Mouse (Mus musculus) forebrain, embryonic 13.5 days (tissue): ENCODE measurements at regions not wholly inside any gene's neighbourhood (a gene's known extent, or its start where the extent isn't known, plus 50 kb on each side); places are given as distances from the start of the nearest gene placed in this dataset.

Experiments used
- ATAC-seq: fragments of 200-750 bp; cut with Nextera tagmentation; 2 replicates; pipeline ENCODE4 v1.8.0; 2017
- H3K27ac ChIP-seq: fragments of 300-500 bp; sonication (generic); 2 replicates; pipeline ENCODE4 v1.5.1; 2015; ENCODE audit warnings: inconsistent platforms, mild to moderate bottlenecking, moderate library complexity
- H3K27me3 ChIP-seq: fragments of 300-500 bp; sonication (generic); 2 replicates; pipeline ENCODE4 v1.6.1; 2015; ENCODE audit warnings: mild to moderate bottlenecking, inconsistent platforms
- H3K36me3 ChIP-seq: fragments of 300-500 bp; sonication (generic); 2 replicates; pipeline ENCODE4 v1.6.1; 2015; ENCODE audit warnings: mild to moderate bottlenecking, inconsistent platforms; ENCODE audit not compliant: poor library complexity, severe bottlenecking
- H3K4me1 ChIP-seq: fragments of 300-500 bp; sonication (generic); 2 replicates; pipeline ENCODE4 v1.6.1; 2015; ENCODE audit warnings: inconsistent platforms
- H3K4me2 ChIP-seq: fragments of 300-500 bp; sonication (generic); 2 replicates; pipeline ENCODE4 v1.6.1; 2015; ENCODE audit warnings: inconsistent platforms, mild to moderate bottlenecking, moderate library complexity
- H3K4me3 ChIP-seq: fragments of 300-500 bp; sonication (generic); 2 replicates; pipeline ENCODE4 v1.5.1; 2015; ENCODE audit warnings: mild to moderate bottlenecking, inconsistent platforms
- H3K9ac ChIP-seq: fragments of 300-500 bp; sonication (generic); 2 replicates; pipeline ENCODE4 v1.6.1; 2015; ENCODE audit warnings: mild to moderate bottlenecking, inconsistent platforms
- H3K9me3 ChIP-seq: fragments of 300-500 bp; sonication (generic); replicated peaks from 2 replicates; pipeline ENCODE4 v1.6.1; 2016; ENCODE audit warnings: inconsistent platforms
- WGBS: fragments of 180-500 bp; shearing (Covaris S2); methylation state at CpG from one replicate; pipeline ENCODE4 v1.1.7; 2015; 5-methylcytosine and 5-hydroxymethylcytosine counted together

DNA sequence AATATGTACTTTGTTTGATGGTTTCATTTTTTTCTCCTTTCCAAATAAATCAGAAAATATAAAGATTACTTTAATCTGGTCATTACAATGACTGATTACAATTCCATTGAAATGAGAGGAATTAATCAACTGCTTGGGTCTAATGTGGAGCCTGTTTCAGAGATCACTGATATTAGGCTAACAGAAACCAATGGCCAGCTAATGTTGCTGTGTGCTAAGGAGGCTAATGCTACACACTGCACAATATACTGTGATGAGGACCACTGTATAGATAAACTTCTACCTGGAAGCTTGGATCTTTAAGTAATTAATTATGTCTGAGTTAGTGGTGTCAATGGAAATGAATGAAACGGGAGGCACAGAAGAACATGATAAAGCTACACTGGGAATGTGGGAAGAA lies 284.6 kb upstream of the Dab2 start:
- Histone ChIP-seq H3K4me3 (no peak overlapping the region), H3K4me1 (no peaks in the 10 kb centered on the region), H3K27me3 (no peaks in the 10 kb centered on the region), H3K27ac (no peak overlapping the region), H3K9me3 (no peaks in the 10 kb centered on the region), H3K36me3 (no peaks in the 10 kb centered on the region), H3K9ac (no peak overlapping the region), H3K4me2 (no peak overlapping the region)
- ATAC-seq = no peak
- 79% methylated on average over 1 of the region's 1 CpGs for WGBS

DNA sequence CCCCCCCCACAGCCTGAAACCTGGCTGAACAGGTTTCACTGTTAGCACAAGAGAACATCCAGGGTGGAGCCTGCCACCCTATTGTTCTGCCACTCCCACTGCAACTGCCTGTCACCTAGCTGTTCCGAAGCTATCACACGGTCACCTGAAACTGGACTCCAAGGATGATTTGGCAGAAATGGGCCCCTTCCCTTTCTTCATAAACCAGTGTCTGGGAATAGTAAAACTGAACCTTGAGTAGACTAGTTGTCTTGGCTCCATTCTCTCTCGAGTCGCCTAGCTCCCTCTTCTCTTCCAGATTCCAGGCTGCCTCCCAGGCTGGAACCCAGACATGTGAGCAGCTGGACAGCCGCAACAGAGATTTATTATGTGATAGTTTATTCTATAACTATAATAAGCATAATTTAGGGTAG lies 282.9 kb upstream of the Dab2 start:
- H3K4me1 ChIP-seq = no peaks in the 10 kb centered on the region
- ATAC-seq = no peak
- 72% methylated on average over 5 of the region's 5 CpGs for WGBS

DNA sequence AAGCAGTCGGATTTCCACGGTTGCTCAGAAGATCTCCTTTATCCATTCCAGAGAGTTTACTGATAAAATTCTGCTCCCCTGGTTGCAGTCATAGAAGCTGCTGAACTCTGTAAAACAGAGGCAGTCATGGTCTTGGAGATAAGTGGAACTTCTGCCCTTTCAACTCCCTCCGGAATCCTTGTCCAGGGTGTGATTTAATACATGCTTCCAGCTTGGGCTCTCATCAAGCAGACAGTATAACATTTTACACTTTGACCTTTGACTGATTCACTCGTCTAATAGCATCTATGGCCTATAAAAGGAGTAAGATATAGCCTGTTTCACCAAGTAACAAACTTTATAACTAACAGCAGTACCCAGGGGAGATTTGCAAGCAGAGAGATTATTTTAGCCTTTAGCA lies 274.0 kb upstream of the Dab2 start:
- Histone ChIP-seq H3K4me1 (no peaks in the 10 kb centered on the region), H3K4me3 (no peak overlapping the region), H3K27ac (no peak overlapping the region), H3K9me3 (no peaks in the 10 kb centered on the region), H3K36me3 (no peaks in the 10 kb centered on the region), H3K4me2 (no peak overlapping the region), H3K9ac (no peak overlapping the region), H3K27me3 (no peaks in the 10 kb centered on the region)
- 78% methylated on average over 4 of the region's 4 CpGs for WGBS
- ATAC-seq = no peak

More for the DNA sequence above, 282.9 kb upstream of the Dab2 start:
- H3K9ac ChIP-seq = no peak overlapping the region
- H3K4me2 ChIP-seq = no peak overlapping the region
- H3K36me3 ChIP-seq = no peaks in the 10 kb centered on the region
- H3K9me3 ChIP-seq = no peaks in the 10 kb centered on the region
- H3K4me3 ChIP-seq = no peak overlapping the region
- no peaks in the 10 kb centered on the region for H3K27me3 ChIP-seq
- H3K27ac ChIP-seq = no peak overlapping the region

DNA sequence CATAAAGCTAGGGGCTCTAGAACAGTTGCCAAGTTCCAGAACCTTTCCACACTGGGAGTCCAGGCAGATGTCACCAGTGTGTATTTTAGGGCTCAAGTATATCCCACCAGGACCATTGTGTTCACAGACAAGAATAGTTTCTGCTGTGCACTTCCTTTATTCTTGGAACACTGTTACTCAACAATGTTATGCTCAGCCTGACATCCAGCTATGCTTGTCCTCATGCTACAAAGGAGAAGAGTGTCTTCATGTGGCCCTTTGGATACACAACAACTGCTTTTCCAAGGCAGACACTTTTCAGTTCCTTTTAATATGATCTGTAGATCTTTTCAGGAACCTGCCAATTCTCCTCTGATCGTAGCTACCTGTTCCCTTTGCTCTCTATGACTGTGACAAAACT lies 270.4 kb upstream of the Dab2 start:
- Histone ChIP-seq H3K9ac (no peak overlapping the region), H3K4me1 (no peaks in the 10 kb centered on the region), H3K4me2 (no peak overlapping the region), H3K36me3 (no peaks in the 10 kb centered on the region), H3K9me3 (no peaks in the 10 kb centered on the region), H3K4me3 (no peak overlapping the region), H3K27me3 (no peaks in the 10 kb centered on the region), H3K27ac (no peak overlapping the region)
- 87% methylated on average over 1 of the region's 1 CpGs for WGBS
- ATAC-seq = no peak

DNA sequence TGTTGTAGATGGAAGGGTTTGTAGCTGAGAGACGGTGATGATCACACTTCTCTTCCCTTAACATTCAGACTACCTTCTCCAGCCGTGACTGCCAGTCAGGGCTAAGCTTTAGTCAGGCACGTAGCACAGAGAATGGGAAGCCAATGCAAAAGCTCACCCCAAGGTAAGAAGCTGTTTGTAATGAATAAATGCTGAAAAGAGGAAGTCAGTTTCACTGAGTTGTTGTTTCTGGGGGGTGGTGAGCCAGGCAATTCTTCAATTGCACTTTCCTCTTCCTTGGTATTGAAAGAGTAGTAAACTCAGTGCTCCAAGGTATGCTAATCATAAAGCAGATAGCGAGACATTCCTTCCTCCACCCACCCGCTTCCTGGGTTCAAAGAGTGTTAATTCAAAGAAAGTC lies 269.2 kb upstream of the Dab2 start:
- no peak overlapping the region for H3K27ac ChIP-seq
- no peak overlapping the region for H3K4me2 ChIP-seq
- no peaks in the 10 kb centered on the region for H3K36me3 ChIP-seq
- H3K4me1 ChIP-seq = no peaks in the 10 kb centered on the region
- 84% methylated on average over 5 of the region's 5 CpGs for WGBS
- no peak overlapping the region for H3K4me3 ChIP-seq
- no peaks in the 10 kb centered on the region for H3K9me3 ChIP-seq
- ATAC-seq = no peak
- no peak overlapping the region for H3K9ac ChIP-seq
- no peaks in the 10 kb centered on the region for H3K27me3 ChIP-seq

DNA sequence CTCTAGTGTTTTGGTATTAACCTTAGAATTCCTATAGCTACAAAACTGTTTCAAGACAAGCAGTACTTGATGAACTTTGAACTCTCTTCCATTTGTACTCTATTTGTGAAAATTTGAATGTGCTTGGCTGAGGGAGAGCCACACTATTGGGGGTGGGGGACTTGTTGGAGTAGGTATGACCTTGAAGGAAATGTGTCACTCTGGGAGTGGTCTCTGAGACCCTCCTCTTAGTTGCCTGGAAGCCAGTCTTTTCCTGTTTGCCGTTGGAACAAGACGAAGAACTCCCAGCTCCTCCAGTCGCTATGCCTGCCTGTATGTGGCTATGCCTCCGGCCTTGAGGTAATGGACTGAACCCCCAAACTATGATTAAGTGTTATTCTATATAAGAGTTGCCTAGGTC lies 265.4 kb upstream of the Dab2 start:
- Histone ChIP-seq H3K9me3 (no peaks in the 10 kb centered on the region), H3K9ac (no peak overlapping the region), H3K4me1 (no peaks in the 10 kb centered on the region), H3K27me3 (no peaks in the 10 kb centered on the region), H3K36me3 (no peaks in the 10 kb centered on the region), H3K4me2 (no peak overlapping the region), H3K4me3 (no peak overlapping the region), H3K27ac (no peak overlapping the region)
- ATAC-seq = no peak
- 89% methylated on average over 4 of the region's 4 CpGs for WGBS

DNA sequence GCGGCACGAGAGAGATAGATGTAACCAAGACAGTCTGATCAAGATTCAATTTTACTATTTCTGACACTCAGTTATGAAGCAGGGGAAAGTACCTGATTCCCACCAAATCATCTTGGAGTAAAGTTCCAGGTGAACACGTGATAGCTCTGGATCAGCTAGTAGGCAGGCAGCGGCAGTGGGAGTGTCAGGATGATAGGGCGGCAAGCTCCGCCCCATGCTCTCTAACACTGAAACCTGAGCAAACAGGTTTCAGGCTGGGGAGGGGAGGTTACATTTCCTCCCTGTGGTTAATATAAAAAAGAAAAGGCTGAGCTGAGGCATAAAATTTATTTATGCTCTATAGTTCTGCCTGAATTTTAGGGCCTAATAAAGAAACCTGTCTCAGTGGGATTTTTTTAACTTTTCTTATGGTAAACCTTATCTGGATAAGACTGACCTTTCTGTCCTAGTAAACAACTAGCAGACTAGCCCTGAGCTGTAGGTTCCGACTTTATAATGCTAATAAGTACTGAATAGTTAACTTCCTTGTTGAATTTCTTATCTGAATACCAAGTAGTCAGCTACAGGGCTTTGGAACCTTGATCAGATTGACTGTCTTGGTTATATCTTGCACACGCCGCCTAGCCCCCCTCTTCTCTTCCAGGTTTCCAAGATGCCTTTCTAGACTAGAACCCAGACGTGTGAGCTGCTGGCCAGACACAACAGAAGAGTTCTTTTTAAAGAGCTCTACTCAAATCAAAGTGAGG lies 254.9 kb upstream of the Dab2 start:
- no peaks in the 10 kb centered on the region for H3K27me3 ChIP-seq
- H3K9me3 ChIP-seq = no peaks in the 10 kb centered on the region
- H3K4me3 ChIP-seq = no peak overlapping the region
- WGBS = 54% methylated on average over 10 of the region's 10 CpGs
- H3K27ac ChIP-seq = no peak overlapping the region
- no peaks in the 10 kb centered on the region for H3K4me1 ChIP-seq
- H3K9ac ChIP-seq = no peak overlapping the region
- no peaks in the 10 kb centered on the region for H3K36me3 ChIP-seq
- no peak overlapping the region for H3K4me2 ChIP-seq
- ATAC-seq = no peak

DNA sequence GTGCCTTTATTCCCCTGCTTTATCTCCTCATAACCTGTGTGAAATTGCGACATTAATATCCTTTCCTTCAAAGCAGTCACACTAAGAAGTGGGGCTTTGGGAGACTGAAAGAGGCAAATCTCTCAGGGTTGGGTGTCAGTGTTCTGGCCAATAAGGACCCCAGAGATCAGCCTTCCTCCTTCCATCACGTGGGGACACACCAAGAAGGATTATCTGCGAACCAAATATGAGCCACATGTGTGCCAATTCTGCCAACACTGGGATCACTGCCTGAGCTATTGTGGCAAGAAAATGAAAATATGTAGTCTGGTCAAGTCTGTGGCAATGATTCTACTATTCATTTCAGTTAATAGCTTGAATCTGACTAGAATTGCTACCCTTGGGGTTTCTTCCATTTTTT lies 243.9 kb upstream of the Dab2 start:
- no peaks in the 10 kb centered on the region for H3K36me3 ChIP-seq
- H3K4me2 ChIP-seq = no peak overlapping the region
- no peak overlapping the region for H3K27ac ChIP-seq
- WGBS = 86% methylated on average over 3 of the region's 3 CpGs
- H3K9me3 ChIP-seq = no peaks in the 10 kb centered on the region
- no peak for ATAC-seq
- H3K4me1 ChIP-seq = no peaks in the 10 kb centered on the region
- no peak overlapping the region for H3K4me3 ChIP-seq
- no peak overlapping the region for H3K9ac ChIP-seq
- H3K27me3 ChIP-seq = no peaks in the 10 kb centered on the region

DNA sequence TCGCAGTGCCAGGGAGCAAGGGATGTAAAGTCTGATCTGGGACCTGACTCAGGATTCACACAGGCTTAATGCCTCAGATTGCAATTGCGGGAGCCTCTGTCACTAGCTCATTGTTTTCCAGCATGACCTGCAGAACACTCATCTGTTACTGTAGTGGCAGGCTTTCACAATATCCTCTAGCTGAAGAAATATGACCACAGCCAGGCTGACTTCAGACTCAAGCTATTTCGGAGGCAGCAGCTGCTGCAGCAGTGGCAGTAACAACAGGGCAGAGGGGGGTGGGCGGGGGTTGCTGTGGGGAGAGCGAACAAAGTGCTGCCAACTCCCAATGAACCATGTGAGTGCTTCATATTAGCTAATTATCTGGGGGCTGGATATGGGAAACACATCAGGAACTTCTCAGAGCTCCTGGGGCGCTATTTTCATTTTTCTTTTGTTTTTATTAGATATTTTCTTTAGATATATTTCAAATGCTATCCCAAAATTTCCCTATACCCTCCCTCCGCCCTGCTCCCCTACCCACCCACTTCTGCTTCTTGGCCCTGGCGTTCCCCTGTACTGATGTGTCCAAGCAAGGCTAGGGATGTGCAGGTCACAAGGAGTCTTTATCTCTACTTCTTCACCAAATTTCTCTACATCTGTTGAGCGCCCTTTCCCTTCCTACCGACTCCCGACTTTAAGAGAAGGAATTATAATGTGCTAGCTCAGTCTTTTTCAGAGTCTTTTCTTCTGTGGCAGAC lies 242.5 kb upstream of the Dab2 start:
- no peaks in the 10 kb centered on the region for H3K9me3 ChIP-seq
- no peak overlapping the region for H3K27ac ChIP-seq
- no peaks in the 10 kb centered on the region for H3K4me1 ChIP-seq
- no peaks in the 10 kb centered on the region for H3K36me3 ChIP-seq
- no peak overlapping the region for H3K4me2 ChIP-seq
- no peak for ATAC-seq
- no peak overlapping the region for H3K9ac ChIP-seq
- 61% methylated on average over 11 of the region's 11 CpGs for WGBS
- H3K4me3 ChIP-seq = no peak overlapping the region
- H3K27me3 ChIP-seq = no peaks in the 10 kb centered on the region

DNA sequence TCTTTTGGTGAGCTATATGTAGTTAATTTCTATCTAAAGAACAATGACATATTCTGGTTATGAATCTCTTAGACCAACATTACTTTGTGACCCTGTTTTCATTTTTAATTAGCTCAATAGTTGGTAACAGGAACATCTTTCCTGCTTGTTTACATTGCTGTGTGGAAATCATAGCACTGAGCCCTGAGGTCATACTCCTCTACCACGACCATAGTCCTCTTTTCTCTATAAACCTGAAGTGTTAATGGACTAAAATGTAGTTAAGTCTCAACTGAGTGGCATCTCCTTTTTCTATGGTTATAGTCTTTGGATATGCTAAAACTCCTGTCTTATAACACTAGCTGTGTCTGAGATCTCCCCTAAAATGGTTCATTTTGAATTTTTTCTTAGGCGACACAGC lies 240.2 kb upstream of the Dab2 start:
- no peak overlapping the region for H3K4me2 ChIP-seq
- no peak overlapping the region for H3K9ac ChIP-seq
- no peaks in the 10 kb centered on the region for H3K9me3 ChIP-seq
- H3K4me1 ChIP-seq = no peaks in the 10 kb centered on the region
- no peaks in the 10 kb centered on the region for H3K36me3 ChIP-seq
- H3K27me3 ChIP-seq = no peaks in the 10 kb centered on the region
- 79% methylated on average over 2 of the region's 2 CpGs for WGBS
- H3K27ac ChIP-seq = no peak overlapping the region
- H3K4me3 ChIP-seq = no peak overlapping the region
- ATAC-seq = no peak

DNA sequence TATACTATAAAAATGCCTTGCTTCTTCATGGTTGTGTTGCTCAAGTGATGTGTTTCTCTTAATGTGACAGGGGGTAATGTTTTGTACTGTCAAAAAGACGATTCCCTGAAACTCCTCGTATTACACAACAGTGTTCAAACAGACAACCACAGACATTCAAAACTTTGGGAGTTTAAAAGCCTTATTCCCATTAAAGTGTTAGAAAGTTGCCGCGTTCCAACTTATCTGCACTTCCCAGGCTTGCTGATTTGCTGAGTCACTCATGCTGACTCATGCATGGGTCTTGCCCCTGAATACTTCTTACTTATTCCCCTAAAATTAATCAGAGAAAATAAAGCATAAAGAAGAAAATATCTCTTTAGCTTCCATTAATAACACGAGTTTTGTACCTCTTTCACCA lies 239.8 kb upstream of the Dab2 start:
- H3K9me3 ChIP-seq = no peaks in the 10 kb centered on the region
- 87% methylated on average over 5 of the region's 5 CpGs for WGBS
- H3K4me3 ChIP-seq = no peak overlapping the region
- no peak overlapping the region for H3K27ac ChIP-seq
- H3K27me3 ChIP-seq = no peaks in the 10 kb centered on the region
- H3K4me1 ChIP-seq = no peaks in the 10 kb centered on the region
- no peaks in the 10 kb centered on the region for H3K36me3 ChIP-seq
- no peak for ATAC-seq
- H3K9ac ChIP-seq = no peak overlapping the region
- no peak overlapping the region for H3K4me2 ChIP-seq

DNA sequence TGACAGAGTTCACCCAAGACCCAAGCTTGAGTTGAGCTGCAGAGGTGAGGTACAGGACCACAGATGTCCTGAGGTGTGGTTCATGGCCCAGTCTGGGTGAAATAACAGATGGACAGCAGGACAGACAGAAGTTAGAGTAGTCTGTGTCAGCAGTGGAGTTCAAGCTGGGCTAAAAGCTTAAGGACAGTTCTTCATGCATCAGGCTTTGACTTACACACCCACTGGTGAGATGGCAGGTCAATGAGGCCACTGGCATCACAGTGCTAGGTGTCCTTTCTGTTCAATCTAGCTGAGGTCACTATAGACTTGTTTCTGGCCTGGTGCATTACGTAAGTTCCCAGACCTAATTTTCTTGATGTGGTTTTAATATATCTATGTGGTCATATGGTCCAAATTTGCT lies 238.9 kb upstream of the Dab2 start:
- 91% methylated on average over 1 of the region's 1 CpGs for WGBS
- no peak for ATAC-seq
- Histone ChIP-seq H3K4me3 (no peak overlapping the region), H3K36me3 (no peaks in the 10 kb centered on the region), H3K9me3 (no peaks in the 10 kb centered on the region), H3K9ac (no peak overlapping the region), H3K27ac (no peak overlapping the region), H3K4me1 (no peaks in the 10 kb centered on the region), H3K27me3 (no peaks in the 10 kb centered on the region), H3K4me2 (no peak overlapping the region)

DNA sequence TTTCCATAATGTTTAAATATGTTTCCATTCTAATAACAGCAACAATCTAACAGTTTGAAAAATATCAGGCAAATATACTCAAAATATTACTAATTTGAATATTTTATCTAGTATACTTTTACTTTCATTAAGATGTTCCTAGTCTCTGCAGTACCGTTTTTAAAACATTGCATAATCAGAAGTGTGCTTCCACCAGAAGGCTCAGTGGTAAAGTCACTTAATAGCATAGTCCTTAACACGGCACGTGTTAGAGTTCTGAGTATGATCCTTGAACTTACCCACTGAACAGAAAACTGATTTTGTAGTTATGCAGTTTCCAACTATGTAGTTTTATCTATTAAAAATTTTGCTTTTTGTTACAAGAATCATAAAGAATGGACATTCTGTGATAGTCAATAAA lies 234.5 kb upstream of the Dab2 start:
- 95% methylated on average over 3 of the region's 3 CpGs for WGBS
- ATAC-seq = no peak
- Histone ChIP-seq H3K27ac (no peak overlapping the region), H3K4me1 (no peaks in the 10 kb centered on the region), H3K9ac (no peak overlapping the region), H3K27me3 (no peaks in the 10 kb centered on the region), H3K4me2 (no peak overlapping the region), H3K4me3 (no peak overlapping the region), H3K36me3 (no peaks in the 10 kb centered on the region), H3K9me3 (no peaks in the 10 kb centered on the region)
